Mouse (Mus musculus) liver, postnatal 0 days (tissue): Measurements from ENCODE around the gene Cd300ld. TPM values are rescaled to one million over a fixed set of nuclear protein-coding genes. Genes with fewer than 3 reads are reported as not detected.
"Not testable (repeated sequence)": the region's sequence is repeated elsewhere in the genome, so short reads cannot be mapped to it uniquely, and the experiment has no call there.

Experiments
- ATAC-seq: fragments of 200-750 bp; cut with Nextera tagmentation; 2 replicates; pipeline ENCODE4 v1.8.0; 2017; ENCODE audit warnings: mild to moderate bottlenecking, moderate library complexity
- DNase-seq: peaks from one replicate; pipeline ENCODE4 v3.0.0-alpha.2; 2016
- H3K27ac ChIP-seq: fragments of 300-500 bp; sonication (generic); 2 replicates; pipeline ENCODE4 v1.5.1; 2014; ENCODE audit warnings: antibody characterized with exemption, moderate library complexity, mild to moderate bottlenecking, low read depth
- H3K27me3 ChIP-seq: fragments of 300-500 bp; sonication (generic); 2 replicates; pipeline ENCODE4 v1.6.1; 2014; ENCODE audit warnings: low read length, control low read depth, mixed read lengths; ENCODE audit not compliant: insufficient read depth
- H3K36me3 ChIP-seq: fragments of 300-500 bp; sonication (generic); replicated peaks from 2 replicates; pipeline ENCODE4 v1.6.1; 2014; ENCODE audit warnings: mild to moderate bottlenecking, control low read depth, low read length, moderate library complexity, mixed read lengths; ENCODE audit not compliant: insufficient read depth
- H3K4me1 ChIP-seq: fragments of 300-500 bp; sonication (generic); 2 replicates; pipeline ENCODE4 v1.6.1; 2014; ENCODE audit warnings: antibody characterized with exemption, mild to moderate bottlenecking, control low read depth; ENCODE audit not compliant: insufficient read depth
- H3K4me2 ChIP-seq: fragments of 300-500 bp; sonication (generic); 2 replicates; pipeline ENCODE4 v1.6.1; 2014; ENCODE audit warnings: low read depth, mild to moderate bottlenecking, low read length, moderate library complexity, mixed read lengths
- H3K4me3 ChIP-seq: fragments of 300-500 bp; sonication (generic); 2 replicates; pipeline ENCODE4 v1.5.1; 2014; ENCODE audit warnings: low read depth, low read length
- H3K9ac ChIP-seq: fragments of 300-500 bp; sonication (generic); replicated peaks from 2 replicates; pipeline ENCODE4 v1.6.1; 2014; ENCODE audit warnings: mild to moderate bottlenecking, moderate library complexity
- H3K9me3 ChIP-seq: fragments of 300-500 bp; sonication (generic); 2 replicates; pipeline ENCODE4 v1.6.1; 2016; ENCODE audit warnings: mild to moderate bottlenecking, control low read depth, low read length, mixed read lengths
- CTCF ChIP-seq: sonication (generic); IDR thresholded peaks from 2 replicates; pipeline ENCODE4 v1.5.1; 2016; ENCODE audit warnings: antibody characterized with exemption, low read depth
- EP300 ChIP-seq: IDR thresholded peaks from 2 replicates; pipeline ENCODE4 v1.6.1; 2016; ENCODE audit warnings: antibody characterized with exemption, low read depth, mild to moderate bottlenecking
- WGBS: fragments of 180-500 bp; shearing (Covaris S2); extraction: QIAGEN DNeasy Blood & Tissue Kit; methylation state at CpG from one replicate; pipeline ENCODE4 v1.1.7; 2014; ENCODE audit not compliant: insufficient replicate concordance; 5-methylcytosine and 5-hydroxymethylcytosine counted together
- polyA plus RNA-seq: library from polyadenylated mRNA; unstranded; fragments of >200 nt; fragmentation: Nextera tagmentation; extraction: Ambion mirVana; gene quantifications from 2 replicates; pipeline ENCODE4 v1.2.1, GENCODE M21; 2015

Cd300ld gene
- polyA plus RNA-seq, result 2.2 and 2.4 TPM in 2 replicates

- Histone ChIP-seq H3K27me3 (no peaks in the 10 kb centered on the region), H3K36me3 (no peaks in the 10 kb centered on the region), H3K4me2 (no peak within 1 kb of the TSS), H3K4me3 (no peak within 1 kb of the TSS), H3K4me1 (no peaks in the 10 kb centered on the region), H3K9me3 (no peaks in the 10 kb centered on the region), H3K9ac (no peak within 1 kb of the TSS), H3K27ac (no peak within 1 kb of the TSS)
- no peak for DNase-seq
- no peak for TF ChIP-seq EP300
- no peak for TF ChIP-seq CTCF
- 37% methylated on average over 4 of the region's 4 CpGs for WGBS
- no peak for ATAC-seq
Measured at GRCm38 (mm10) chr11:114989793-114990192, at the start of gene Cd300ld. Gene Cd300ld, minus strand, starts transcription at chr11:114989922.

- not testable (repeated sequence) for H3K4me2 ChIP-seq, H3K9me3 ChIP-seq, H3K36me3 ChIP-seq, H3K27ac ChIP-seq, ATAC-seq, H3K27me3 ChIP-seq, H3K4me3 ChIP-seq, H3K4me1 ChIP-seq, H3K9ac ChIP-seq, DNase-seq
- no CpG with 5 or more reads among the region's 6 CpGs for WGBS
Measured at GRCm38 (mm10) chr11:115037669-115038068, 47.9 kb upstream of the Cd300ld start, which contains the start of gene Cd300ld5. Gene Cd300ld5, minus strand, starts transcription at chr11:115037769.

DNA sequence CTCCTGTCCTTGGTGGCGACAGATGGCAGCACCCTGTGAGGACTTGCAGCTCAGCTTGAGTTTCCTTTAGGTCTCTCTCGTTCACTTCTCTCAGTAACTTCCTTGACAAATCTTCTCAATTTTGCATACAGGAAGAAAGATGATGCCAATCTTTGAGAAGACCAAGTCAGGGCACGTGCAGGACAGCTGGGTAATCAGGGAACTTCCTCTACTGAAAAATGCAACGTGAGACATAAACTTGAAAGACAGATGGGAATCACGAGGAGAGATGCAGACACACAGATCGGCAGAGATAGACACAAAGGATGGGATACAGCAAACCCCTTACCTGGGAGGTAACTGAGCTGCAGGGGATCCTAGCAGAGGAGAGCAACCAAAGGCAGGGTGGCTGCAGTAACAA lies 37.2 kb upstream of the Cd300ld start, which contains the start of gene Cd300ld4:
Gene Cd300ld4, minus strand, starts transcription at position 101 of the 400 bp plus-strand sequence.
- not testable (repeated sequence) for H3K27me3 ChIP-seq, H3K9me3 ChIP-seq, H3K4me1 ChIP-seq, H3K27ac ChIP-seq, H3K9ac ChIP-seq, H3K36me3 ChIP-seq, ATAC-seq, DNase-seq, H3K4me2 ChIP-seq, H3K4me3 ChIP-seq
- no CpG with 5 or more reads among the region's 6 CpGs for WGBS

DNA sequence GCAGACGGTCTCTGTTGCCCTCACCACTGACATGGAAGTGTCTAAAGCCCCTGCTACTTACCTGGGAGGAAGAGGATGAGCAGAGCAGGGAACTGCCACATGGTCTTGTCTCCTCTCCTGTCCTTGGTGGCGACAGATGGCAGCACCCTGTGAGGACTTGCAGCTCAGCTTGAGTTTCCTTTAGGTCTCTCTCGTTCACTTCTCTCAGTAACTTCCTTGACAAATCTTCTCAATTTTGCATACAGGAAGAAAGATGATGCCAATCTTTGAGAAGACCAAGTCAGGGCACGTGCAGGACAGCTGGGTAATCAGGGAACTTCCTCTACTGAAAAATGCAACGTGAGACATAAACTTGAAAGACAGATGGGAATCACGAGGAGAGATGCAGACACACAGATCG lies 26.4 kb upstream of the Cd300ld start, which contains the start of gene Cd300ld2:
Gene Cd300ld2, minus strand, starts transcription at position 101 of the 400 bp plus-strand sequence.
- not testable (repeated sequence) for H3K36me3 ChIP-seq, DNase-seq, H3K4me1 ChIP-seq, H3K27ac ChIP-seq, H3K4me3 ChIP-seq, H3K9ac ChIP-seq, H3K9me3 ChIP-seq, H3K4me2 ChIP-seq, ATAC-seq, H3K27me3 ChIP-seq
- no CpG with 5 or more reads among the region's 7 CpGs for WGBS

DNA sequence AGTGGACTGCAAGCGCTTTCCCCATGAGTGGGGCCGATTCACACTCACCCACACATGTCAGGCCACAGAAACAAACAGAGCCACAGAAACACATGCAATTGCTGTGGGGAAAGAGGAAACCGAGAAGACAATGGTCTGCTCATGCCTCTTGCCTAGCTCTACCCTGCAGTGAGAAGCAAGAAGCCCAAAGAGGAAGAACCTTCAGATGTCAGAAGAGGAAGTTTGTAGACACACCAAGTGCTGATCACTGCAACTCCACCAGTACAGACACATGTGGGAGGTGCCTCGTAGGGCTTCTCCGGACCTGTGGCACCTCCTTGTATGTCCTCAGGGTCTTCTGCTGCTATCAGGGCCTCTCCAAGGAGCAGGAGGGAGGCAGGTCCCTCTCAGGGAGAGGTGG lies 14.3 kb upstream of the Cd300ld start:
- WGBS, result 37% methylated on average over 5 of the region's 5 CpGs
- ATAC-seq, result peak; percentile 55
- H3K9ac ChIP-seq, result no peak overlapping the region
- H3K36me3 ChIP-seq, result no peaks in the 10 kb centered on the region
- H3K27me3 ChIP-seq, result no peaks in the 10 kb centered on the region
- H3K9me3 ChIP-seq, result no peaks in the 10 kb centered on the region
- H3K4me1 ChIP-seq, result 0 out of 2 replicates have a peak, but pooled peaks cover 5% of the 10 kb centered on the region
- peak; percentile 34 for DNase-seq
- no peak overlapping the region for H3K4me3 ChIP-seq
- H3K27ac ChIP-seq, result peak overlapping the region; percentile 70
- H3K4me2 ChIP-seq, result no peak overlapping the region
- TF ChIP-seq EP300 (no peak), CTCF (no peak)

DNA sequence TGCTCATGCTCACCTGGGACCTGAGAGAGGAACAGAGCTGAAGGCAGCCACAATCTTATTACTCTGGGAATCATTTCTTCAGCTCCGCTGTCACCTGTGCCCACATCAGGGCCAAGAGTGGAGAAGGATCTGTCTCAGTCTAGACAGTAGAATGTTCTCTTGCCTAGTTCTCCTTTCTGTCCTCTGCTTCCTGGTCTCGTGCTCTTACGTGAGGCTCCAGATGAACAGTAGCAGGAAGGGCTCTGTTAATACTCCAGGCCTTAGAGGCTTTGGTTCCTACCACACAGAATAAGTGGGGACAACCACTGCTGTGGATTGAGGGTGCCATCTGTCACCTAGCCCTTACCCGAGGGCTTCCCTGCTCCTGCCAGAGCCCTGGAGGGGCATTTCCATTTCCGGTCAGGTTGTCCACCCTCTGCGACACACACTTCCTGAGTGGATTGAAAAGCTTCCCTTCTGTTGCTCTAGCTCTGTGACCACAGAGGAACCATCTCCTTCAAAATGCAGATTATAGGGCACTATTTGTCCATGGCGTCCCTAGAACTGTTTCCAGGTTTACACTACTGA lies 11.8 kb upstream of the Cd300ld start, which contains the start of gene Cd300c2:
Gene Cd300c2, minus strand, starts transcription at position 407 of the 567 bp plus-strand sequence.
- TF ChIP-seq CTCF (no peak), EP300 (no peak)
- peak within 1 kb of the TSS; percentile 44; the same call in 1 of the 2 replicates for H3K4me2 ChIP-seq

More for the DNA sequence above, 11.8 kb upstream of the Cd300ld start, which contains the start of gene Cd300c2:
- no peaks in the 10 kb centered on the region for H3K27me3 ChIP-seq
- H3K4me3 ChIP-seq, result no peak within 1 kb of the TSS
- ATAC-seq (no peak), DNase-seq (no peak)
- no peaks in the 10 kb centered on the region for H3K9me3 ChIP-seq
- H3K9ac ChIP-seq, result no peak within 1 kb of the TSS
- WGBS, result 44% methylated on average over 7 of the region's 7 CpGs
- H3K27ac ChIP-seq, result peak within 1 kb of the TSS; percentile 64
- 0 out of 2 replicates have a peak, but pooled peaks cover 5% of the 10 kb centered on the region for H3K4me1 ChIP-seq
- no peaks in the 10 kb centered on the region for H3K36me3 ChIP-seq
